Mouse (Mus musculus) stomach, embryonic 14.5 days (tissue): ENCODE data around the gene Uts2. TPM values are rescaled to one million over a fixed set of nuclear protein-coding genes. Genes with fewer than 3 reads are reported as not detected.

ENCODE experiments used
- ATAC-seq: fragments of 200-750 bp; cut with Nextera tagmentation; 2 replicates; pipeline ENCODE4 v1.8.0; 2017; ENCODE audit warnings: low read depth, moderate TSS enrichment; ENCODE audit not compliant: insufficient number of reproducible peaks, insufficient read depth, low FRiP score
- H3K27ac ChIP-seq: fragments of 300-500 bp; sonication (generic); 2 replicates; pipeline ENCODE4 v1.5.1; 2014; ENCODE audit warnings: mild to moderate bottlenecking, low read length, moderate library complexity, mixed read lengths
- H3K27me3 ChIP-seq: fragments of 300-500 bp; sonication (generic); 2 replicates; pipeline ENCODE4 v1.6.1; 2014; ENCODE audit warnings: low read length, control low read depth, mixed read lengths; ENCODE audit not compliant: control insufficient read depth, insufficient read depth
- H3K36me3 ChIP-seq: fragments of 300-500 bp; sonication (generic); 2 replicates; pipeline ENCODE4 v1.6.1; 2014; ENCODE audit warnings: mild to moderate bottlenecking, control low read depth, low read length, moderate library complexity, mixed read lengths; ENCODE audit not compliant: control insufficient read depth, insufficient read depth
- H3K4me1 ChIP-seq: fragments of 300-500 bp; sonication (generic); 2 replicates; pipeline ENCODE4 v1.6.1; 2014; ENCODE audit warnings: low read length, control low read depth, mixed read lengths; ENCODE audit not compliant: control insufficient read depth, insufficient read depth
- H3K4me2 ChIP-seq: fragments of 300-500 bp; sonication (generic); replicated peaks from 2 replicates; pipeline ENCODE4 v1.6.1; 2014; ENCODE audit warnings: low read depth, low read length, control low read depth
- H3K4me3 ChIP-seq: fragments of 300-500 bp; sonication (generic); 2 replicates; pipeline ENCODE4 v1.5.1; 2014; ENCODE audit warnings: low read depth, low read length, control low read depth
- H3K9ac ChIP-seq: fragments of 300-500 bp; sonication (generic); replicated peaks from 2 replicates; pipeline ENCODE4 v1.6.1; 2014; ENCODE audit warnings: low read depth, mild to moderate bottlenecking, control low read depth, low read length, moderate library complexity, mixed read lengths
- H3K9me3 ChIP-seq: fragments of 300-500 bp; sonication (generic); 2 replicates; pipeline ENCODE4 v1.6.1; 2016; ENCODE audit warnings: low read depth, low read length, control low read depth; ENCODE audit not compliant: control insufficient read depth
- WGBS: fragments of 180-500 bp; shearing (Covaris S2); extraction: QIAGEN DNeasy Blood & Tissue Kit; methylation state at CpG from one replicate; pipeline ENCODE4 v1.1.7; 2014; 5-methylcytosine and 5-hydroxymethylcytosine counted together
- polyA plus RNA-seq: library from polyadenylated mRNA; unstranded; fragments of >200 nt; fragmentation: Nextera tagmentation; extraction: Ambion mirVana; gene quantifications from 2 replicates; pipeline ENCODE4 v1.2.1, GENCODE M21; 2014

Gene Uts2
- polyA plus RNA-seq, 1 experiment from 2014 or later: not detected

DNA sequence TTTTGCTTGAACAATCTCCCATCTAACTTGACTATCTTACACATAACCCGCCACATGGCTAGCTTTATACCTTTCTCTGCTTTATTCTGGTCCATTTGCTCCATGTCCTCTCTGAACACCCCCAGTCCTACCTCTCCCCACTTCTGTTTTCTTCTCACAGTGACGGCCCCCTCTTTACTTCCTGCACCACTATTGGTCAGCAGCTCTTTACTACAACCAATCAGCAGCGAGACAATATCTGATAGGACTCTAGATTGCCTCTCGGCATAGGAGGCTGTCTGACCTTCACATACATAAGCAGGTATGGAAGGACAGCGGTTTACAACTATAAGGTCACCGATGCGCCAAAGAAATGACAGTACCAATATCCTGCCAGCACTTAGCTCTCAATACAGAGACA, 39.6 kb downstream of the Uts2 start:
- Histone ChIP-seq H3K4me2 (no peak overlapping the region), H3K27ac (no peak overlapping the region), H3K4me3 (no peak overlapping the region), H3K9me3 (no peaks in the 10 kb centered on the region), H3K27me3 (no peaks in the 10 kb centered on the region), H3K9ac (no peak overlapping the region), H3K36me3 (no peaks in the 10 kb centered on the region), H3K4me1 (no peaks in the 10 kb centered on the region)
- 90% methylated on average over 7 of the region's 7 CpGs for WGBS
- ATAC-seq: no peak

DNA sequence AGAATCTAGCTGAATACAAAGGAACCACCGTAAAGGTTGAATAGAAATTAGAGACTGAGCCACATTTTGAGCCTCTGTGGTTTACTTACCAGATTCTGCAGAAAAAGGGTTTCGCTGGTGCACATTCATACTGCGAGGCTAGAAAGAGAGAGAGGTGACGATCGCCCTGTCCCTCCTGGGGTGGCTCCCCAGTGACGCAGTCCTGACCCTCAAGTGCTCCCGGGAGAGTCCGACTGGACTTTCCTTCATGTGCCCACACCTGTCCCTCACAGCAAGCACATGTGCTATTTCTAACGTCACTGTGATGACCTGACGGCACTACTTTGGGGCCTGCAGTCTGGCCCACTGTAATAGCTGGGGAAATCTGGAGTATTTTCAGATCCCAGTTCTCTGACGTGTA, 40.9 kb downstream of the Uts2 start:
- no peak for ATAC-seq
- no peak overlapping the region for H3K9ac ChIP-seq
- no peaks in the 10 kb centered on the region for H3K36me3 ChIP-seq
- no peak overlapping the region for H3K4me3 ChIP-seq
- no peaks in the 10 kb centered on the region for H3K4me1 ChIP-seq
- H3K27ac ChIP-seq: no peak overlapping the region
- H3K27me3 ChIP-seq: no peaks in the 10 kb centered on the region
- 95% methylated on average over 11 of the region's 11 CpGs for WGBS
- no peaks in the 10 kb centered on the region for H3K9me3 ChIP-seq
- no peak overlapping the region for H3K4me2 ChIP-seq

GRCm38 (mm10) chr4:151041506-151041905, 44.6 kb downstream of the Uts2 start:
- H3K36me3 ChIP-seq: no peaks in the 10 kb centered on the region
- no peak overlapping the region for H3K9ac ChIP-seq
- H3K4me3 ChIP-seq: no peak overlapping the region
- H3K9me3 ChIP-seq: no peaks in the 10 kb centered on the region
- ATAC-seq: no peak
- H3K27me3 ChIP-seq: no peaks in the 10 kb centered on the region
- 83% methylated on average over 5 of the region's 5 CpGs for WGBS
- H3K27ac ChIP-seq: no peak overlapping the region
- H3K4me2 ChIP-seq: no peak overlapping the region
- H3K4me1 ChIP-seq: peaks cover 8% of the 10 kb centered on the region; the same call in 1 of the 2 replicates

- no peak for ATAC-seq
- peak overlapping the region; percentile 100 for H3K4me2 ChIP-seq
- H3K9ac ChIP-seq: no peak overlapping the region
- 33% methylated on average over 5 of the region's 5 CpGs for WGBS
- peaks cover 3% of the 10 kb centered on the region; the same call in 1 of the 2 replicates for H3K36me3 ChIP-seq
- peaks cover 8% of the 10 kb centered on the region; the same call in 1 of the 2 replicates for H3K4me1 ChIP-seq
- H3K27ac ChIP-seq: no peak overlapping the region
- H3K4me3 ChIP-seq: peak overlapping the region; percentile 53
- H3K27me3 ChIP-seq: no peaks in the 10 kb centered on the region
- no peaks in the 10 kb centered on the region for H3K9me3 ChIP-seq
These were observed 46.4 kb downstream of the Uts2 start for GRCm38 (mm10) chr4:151043281-151043680.

DNA sequence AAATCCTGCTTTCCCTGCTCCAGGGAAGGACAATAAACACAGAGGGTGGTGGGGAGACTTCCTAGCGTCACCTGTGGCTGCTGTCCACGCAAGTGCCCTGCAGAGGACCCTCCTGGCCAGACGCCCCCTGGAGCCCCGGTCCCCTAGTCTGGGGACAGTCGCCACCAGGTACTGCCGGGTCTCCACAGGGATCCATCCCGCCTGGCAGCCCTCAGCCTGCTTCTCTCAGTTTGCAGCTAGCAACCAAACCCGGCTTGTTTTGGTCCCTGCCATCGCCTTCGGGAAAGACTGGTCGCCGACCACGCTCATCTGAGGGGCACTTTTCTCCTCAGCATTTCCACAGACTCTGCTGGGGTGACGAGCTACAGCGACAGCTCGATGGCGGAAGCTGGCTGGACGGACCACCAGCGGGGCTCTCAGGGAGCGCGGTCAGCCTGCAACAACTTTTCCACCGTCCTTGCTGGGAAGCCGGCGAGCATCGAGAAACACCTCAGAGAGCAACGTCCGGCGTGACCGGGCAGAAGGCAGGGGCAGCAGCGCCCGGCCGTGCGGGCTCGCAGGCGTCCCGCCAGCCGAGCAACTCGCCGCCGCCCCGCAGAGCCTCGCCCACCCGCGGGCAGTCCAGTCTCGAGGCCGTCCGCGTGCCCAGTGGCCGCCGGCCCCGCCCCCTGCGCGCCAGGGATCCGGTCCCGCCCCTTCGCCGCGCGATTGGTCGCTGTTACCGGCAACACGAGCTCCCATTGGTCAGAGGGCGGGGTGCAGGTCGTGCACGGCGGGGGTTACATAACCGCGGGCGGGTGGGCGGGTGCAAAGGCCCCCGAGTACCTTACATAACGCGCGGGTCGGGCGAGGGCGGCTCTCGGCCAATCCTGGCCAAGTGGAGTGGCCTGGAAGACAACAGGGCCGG, 47.4 kb downstream of the Uts2 start, which contains the start of gene Per3:
TSS of gene Per3 (minus strand) at position 629 of the 907 bp plus-strand sequence.
- Histone ChIP-seq H3K9ac (peak within 1 kb of the TSS; percentile 53), H3K4me1 (peaks cover 8% of the 10 kb centered on the region; the same call in 1 of the 2 replicates), H3K27me3 (no peaks in the 10 kb centered on the region), H3K4me2 (peak within 1 kb of the TSS; percentile 100), H3K27ac (peak within 1 kb of the TSS; percentile 36), H3K9me3 (no peaks in the 10 kb centered on the region), H3K36me3 (peaks cover 14% of the 10 kb centered on the region), H3K4me3 (peak within 1 kb of the TSS; percentile 53)
- peak; percentile 98 for ATAC-seq
- 1% methylated on average over 72 of the region's 79 CpGs for WGBS

- Histone ChIP-seq H3K9me3 (no peaks in the 10 kb centered on the region), H3K36me3 (peaks cover 19% of the 10 kb centered on the region), H3K27me3 (no peaks in the 10 kb centered on the region), H3K9ac (no peak overlapping the region), H3K4me2 (peak overlapping the region; percentile 100), H3K4me1 (peaks cover 8% of the 10 kb centered on the region; the same call in 1 of the 2 replicates), H3K27ac (no peak overlapping the region), H3K4me3 (peak overlapping the region; percentile 53)
- no peak for ATAC-seq
- WGBS: 3% methylated on average over 21 of the region's 21 CpGs
These were observed 48.2 kb downstream of the Uts2 start for GRCm38 (mm10) chr4:151044944-151045570.

- Histone ChIP-seq H3K27me3 (no peaks in the 10 kb centered on the region), H3K36me3 (peaks cover 24% of the 10 kb centered on the region), H3K27ac (no peak overlapping the region), H3K9me3 (no peaks in the 10 kb centered on the region), H3K4me3 (no peak overlapping the region), H3K9ac (no peak overlapping the region), H3K4me2 (no peak overlapping the region), H3K4me1 (peaks cover 8% of the 10 kb centered on the region; the same call in 1 of the 2 replicates)
- no peak for ATAC-seq
- 85% methylated on average over 3 of the region's 3 CpGs for WGBS
These were observed 49.6 kb downstream of the Uts2 start for GRCm38 (mm10) chr4:151046524-151046923.

DNA sequence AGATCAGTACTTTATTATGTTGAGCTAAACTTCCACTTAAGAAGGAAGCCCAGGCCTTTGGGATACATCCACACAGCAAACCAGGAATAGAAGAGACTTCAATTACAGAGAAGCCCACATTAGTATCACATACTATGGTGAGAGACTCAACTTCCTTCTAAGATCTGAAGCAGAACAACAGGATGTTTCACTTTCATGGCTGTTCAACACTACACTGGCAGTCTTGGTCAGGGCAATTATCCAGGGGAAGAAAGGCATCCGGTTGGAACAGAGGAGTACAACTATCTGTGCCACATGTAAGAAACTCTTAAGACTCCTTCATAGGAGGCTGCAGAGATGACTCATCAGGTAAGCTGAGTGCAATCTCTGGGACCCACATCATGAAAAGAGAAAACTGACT, 54.3 kb downstream of the Uts2 start:
- Histone ChIP-seq H3K4me1 (no peaks in the 10 kb centered on the region), H3K36me3 (peaks cover 30% of the 10 kb centered on the region), H3K27ac (no peak overlapping the region), H3K4me3 (no peak overlapping the region), H3K27me3 (no peaks in the 10 kb centered on the region), H3K9me3 (no peaks in the 10 kb centered on the region), H3K9ac (no peak overlapping the region), H3K4me2 (no peak overlapping the region)
- no peak for ATAC-seq
- WGBS: 87% methylated on average over 1 of the region's 1 CpGs
